Mouse (Mus musculus) hindbrain, embryonic 13.5 days (tissue): ENCODE data around the gene Krt82. TPM values are rescaled to one million over a fixed set of nuclear protein-coding genes. Genes with fewer than 3 reads are reported as not detected.
"Not testable (repeated sequence)": the region's sequence is repeated elsewhere in the genome, so short reads cannot be mapped to it uniquely, and the experiment has no call there.

ENCODE experiments used
- ATAC-seq: fragments of 200-750 bp; cut with Nextera tagmentation; 2 replicates; pipeline ENCODE4 v1.8.0; 2017; ENCODE audit warnings: moderate TSS enrichment; ENCODE audit not compliant: low FRiP score
- H3K27ac ChIP-seq: fragments of 300-500 bp; sonication (generic); 2 replicates; pipeline ENCODE4 v1.5.1; 2015; ENCODE audit warnings: inconsistent platforms, mild to moderate bottlenecking, moderate library complexity
- H3K27me3 ChIP-seq: fragments of 300-500 bp; sonication (generic); 2 replicates; pipeline ENCODE4 v1.6.1; 2015; ENCODE audit warnings: mild to moderate bottlenecking, inconsistent platforms
- H3K36me3 ChIP-seq: fragments of 300-500 bp; sonication (generic); 2 replicates; pipeline ENCODE4 v1.6.1; 2015; ENCODE audit warnings: mild to moderate bottlenecking, inconsistent platforms
- H3K4me1 ChIP-seq: fragments of 300-500 bp; sonication (generic); replicated peaks from 2 replicates; pipeline ENCODE4 v1.6.1; 2015; ENCODE audit warnings: inconsistent platforms
- H3K4me2 ChIP-seq: fragments of 300-500 bp; sonication (generic); 2 replicates; pipeline ENCODE4 v1.6.1; 2015; ENCODE audit warnings: inconsistent platforms, mild to moderate bottlenecking, moderate library complexity
- H3K4me3 ChIP-seq: fragments of 300-500 bp; sonication (generic); 2 replicates; pipeline ENCODE4 v1.5.1; 2015; ENCODE audit warnings: mild to moderate bottlenecking, inconsistent platforms
- H3K9ac ChIP-seq: fragments of 300-500 bp; sonication (generic); 2 replicates; pipeline ENCODE4 v1.6.1; 2015; ENCODE audit warnings: mild to moderate bottlenecking, inconsistent platforms
- H3K9me3 ChIP-seq: fragments of 300-500 bp; sonication (generic); 2 replicates; pipeline ENCODE4 v1.6.1; 2016; ENCODE audit warnings: inconsistent platforms
- WGBS: fragments of 180-500 bp; shearing (Covaris S2); methylation state at CpG from one replicate; pipeline ENCODE4 v1.1.7; 2015; 5-methylcytosine and 5-hydroxymethylcytosine counted together
- polyA plus RNA-seq: library from polyadenylated mRNA; unstranded; fragments of >200 nt; fragmentation: Nextera tagmentation; extraction: Ambion mirVana; gene quantifications from 2 replicates; pipeline ENCODE4 v1.2.1, GENCODE M21; 2015

The Krt82 gene
- polyA plus RNA-seq, 1 experiment from 2014 or later: not detected

DNA sequence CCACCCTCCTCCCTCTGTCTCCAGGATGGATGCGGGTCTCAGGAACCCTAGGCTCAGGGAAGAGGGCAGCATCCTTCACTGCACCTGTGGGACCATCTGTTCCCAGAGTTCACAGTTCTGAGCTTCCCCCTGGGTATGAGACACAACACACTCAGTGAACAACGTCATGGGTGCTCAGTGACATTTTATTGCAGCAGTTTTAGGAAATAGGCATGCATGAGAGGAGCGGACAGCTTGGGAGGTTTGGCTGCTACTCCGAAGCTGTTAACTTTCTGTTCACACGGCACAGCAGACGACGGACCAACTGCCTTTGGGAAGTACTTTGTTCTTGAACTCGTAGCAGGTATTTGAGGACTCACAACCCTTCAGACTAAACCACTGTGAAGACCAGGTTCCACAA is 1.7 kb upstream of the Krt82 start:
- Histone ChIP-seq H3K27me3 (peaks cover 30% of the 10 kb centered on the region), H3K4me3 (no peak overlapping the region), H3K9me3 (no peaks in the 10 kb centered on the region), H3K4me2 (no peak overlapping the region), H3K27ac (no peak overlapping the region), H3K9ac (no peak overlapping the region), H3K4me1 (peaks cover 11% of the 10 kb centered on the region), H3K36me3 (no peaks in the 10 kb centered on the region)
- WGBS: 87% methylated on average over 8 of the region's 8 CpGs
- ATAC-seq: no peak

DNA sequence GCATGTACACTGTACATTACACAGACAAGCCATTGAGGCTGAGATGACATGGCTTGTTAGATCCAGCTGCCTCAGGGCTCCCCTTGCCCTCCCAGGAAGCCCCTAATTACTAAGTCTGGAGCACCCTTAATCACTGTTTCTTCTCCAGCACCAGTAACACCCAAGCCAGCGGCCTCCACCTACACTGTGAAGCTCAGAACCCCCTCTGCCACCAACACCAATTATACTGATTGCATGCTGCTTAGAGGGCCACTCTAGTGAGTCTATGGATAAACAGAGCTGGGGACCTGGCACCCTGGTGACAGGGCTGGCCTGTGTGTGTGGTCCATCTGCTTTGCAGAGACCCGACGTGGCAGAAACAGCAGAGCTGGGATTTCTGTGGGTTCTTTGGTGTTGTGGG is 6.0 kb downstream of the Krt82 start:
- no peaks in the 10 kb centered on the region for H3K9me3 ChIP-seq
- no peak overlapping the region for H3K27ac ChIP-seq
- H3K4me3 ChIP-seq: no peak overlapping the region
- H3K27me3 ChIP-seq: 0 out of 2 replicates have a peak, but pooled peaks cover 3% of the 10 kb centered on the region
- ATAC-seq: no peak
- WGBS: 76% methylated on average over 3 of the region's 3 CpGs
- H3K36me3 ChIP-seq: no peaks in the 10 kb centered on the region
- H3K9ac ChIP-seq: no peak overlapping the region
- H3K4me2 ChIP-seq: no peak overlapping the region
- H3K4me1 ChIP-seq: peaks cover 7% of the 10 kb centered on the region; the same call in 1 of the 2 replicates

DNA sequence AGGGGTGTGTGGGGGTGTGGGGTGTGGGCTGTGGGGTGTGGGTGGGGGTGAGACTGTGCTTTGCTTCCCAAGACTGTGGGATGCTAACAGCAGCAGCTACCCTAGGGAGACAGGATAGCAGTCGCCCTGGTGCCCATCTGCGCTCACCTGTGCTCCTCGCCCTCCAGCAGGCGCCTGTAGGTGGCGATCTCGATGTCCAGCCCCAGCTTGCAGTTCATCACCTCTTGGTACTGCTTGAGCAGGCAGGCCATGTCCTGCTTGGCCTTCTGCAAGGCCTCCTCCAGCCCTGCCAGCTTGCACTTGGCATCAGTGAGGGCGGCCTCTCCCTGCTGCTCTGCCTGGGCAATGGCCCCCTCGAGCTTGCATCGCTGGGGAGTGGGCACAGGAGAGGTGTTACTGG is 7.9 kb downstream of the Krt82 start:
- no peak overlapping the region for H3K27ac ChIP-seq
- no peak for ATAC-seq
- 54% methylated on average over 9 of the region's 9 CpGs for WGBS
- no peaks in the 10 kb centered on the region for H3K36me3 ChIP-seq
- no peak overlapping the region for H3K4me3 ChIP-seq
- H3K4me1 ChIP-seq: peaks cover 7% of the 10 kb centered on the region; the same call in 1 of the 2 replicates
- no peak overlapping the region for H3K9ac ChIP-seq
- H3K4me2 ChIP-seq: no peak overlapping the region
- H3K27me3 ChIP-seq: 0 out of 2 replicates have a peak, but pooled peaks cover 3% of the 10 kb centered on the region
- H3K9me3 ChIP-seq: no peaks in the 10 kb centered on the region

DNA sequence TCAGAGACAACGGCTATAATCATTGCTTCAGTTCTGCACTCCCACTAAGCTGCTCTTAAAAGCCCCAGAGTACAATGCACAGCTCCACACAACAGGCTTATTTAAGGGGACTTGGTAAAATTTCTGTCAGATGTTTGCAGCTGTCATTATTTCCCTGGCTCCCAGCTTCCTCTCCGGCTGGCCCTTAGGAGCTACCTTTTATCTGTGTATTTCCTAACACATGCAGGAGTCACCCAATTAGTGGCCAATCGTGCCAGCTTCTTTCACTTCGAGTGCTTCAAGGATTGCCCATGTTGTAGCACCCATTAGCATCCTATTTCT is 11.9 kb downstream of the Krt82 start:
- ATAC-seq: no peak
- WGBS: 76% methylated on average over 4 of the region's 4 CpGs
- Histone ChIP-seq H3K27me3 (0 out of 2 replicates have a peak, but pooled peaks cover 3% of the 10 kb centered on the region), H3K4me2 (no peak overlapping the region), H3K4me3 (no peak overlapping the region), H3K27ac (no peak overlapping the region), H3K4me1 (peaks cover 8% of the 10 kb centered on the region), H3K9ac (no peak overlapping the region), H3K9me3 (0 out of 2 replicates have a peak, but pooled peaks cover 3% of the 10 kb centered on the region), H3K36me3 (no peaks in the 10 kb centered on the region)

GRCm38 (mm10) chr15:101537864-101538579 is 12.4 kb downstream of the Krt82 start:
- H3K27me3 ChIP-seq: 0 out of 2 replicates have a peak, but pooled peaks cover 3% of the 10 kb centered on the region
- WGBS: 47% methylated on average over 7 of the region's 7 CpGs
- no peak for ATAC-seq

GRCm38 (mm10) chr15:101536054-101536850 is 14.2 kb downstream of the Krt82 start:
- 61% methylated on average over 9 of the region's 9 CpGs for WGBS
- Histone ChIP-seq H3K4me1 (peaks cover 8% of the 10 kb centered on the region), H3K27ac (no peak overlapping the region), H3K4me2 (no peak overlapping the region), H3K27me3 (no peaks in the 10 kb centered on the region), H3K36me3 (no peaks in the 10 kb centered on the region), H3K4me3 (no peak overlapping the region), H3K9me3 (0 out of 2 replicates have a peak, but pooled peaks cover 3% of the 10 kb centered on the region), H3K9ac (no peak overlapping the region)
- ATAC-seq: no peak

More at GRCm38 (mm10) chr15:101537864-101538579, 12.4 kb downstream of the Krt82 start:
- no peak overlapping the region for H3K4me3 ChIP-seq
- peaks cover 8% of the 10 kb centered on the region for H3K4me1 ChIP-seq
- no peaks in the 10 kb centered on the region for H3K36me3 ChIP-seq
- 0 out of 2 replicates have a peak, but pooled peaks cover 3% of the 10 kb centered on the region for H3K9me3 ChIP-seq
- H3K4me2 ChIP-seq: no peak overlapping the region
- no peak overlapping the region for H3K9ac ChIP-seq
- H3K27ac ChIP-seq: no peak overlapping the region

DNA sequence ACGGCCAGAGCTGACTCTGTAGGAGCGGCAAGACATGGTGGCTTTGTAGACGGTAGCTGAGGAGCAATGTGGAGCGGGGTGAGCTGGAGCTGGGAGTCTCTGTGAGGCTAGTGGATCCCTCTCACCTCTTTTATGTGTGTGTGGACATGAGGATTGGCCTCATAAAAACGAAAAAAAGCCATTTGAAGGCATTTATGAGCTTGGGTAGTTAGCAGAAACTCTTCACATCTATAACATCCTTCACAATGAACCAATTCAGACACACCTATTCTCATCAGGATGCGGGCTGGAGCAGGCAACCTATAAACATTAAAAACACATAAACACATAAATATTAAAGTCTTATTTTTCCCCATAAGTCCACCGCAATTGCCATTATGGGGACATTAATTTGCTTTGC is 17.7 kb downstream of the Krt82 start, which contains the start of gene Krt84:
Gene Krt84 (minus strand): TSS at position 101 of the 400 bp plus-strand sequence.
- WGBS: 85% methylated on average over 7 of the region's 7 CpGs
- no peak for ATAC-seq
- no peaks in the 10 kb centered on the region for H3K27me3 ChIP-seq
- H3K27ac ChIP-seq: no peak within 1 kb of the TSS
- H3K9me3 ChIP-seq: 0 out of 2 replicates have a peak, but pooled peaks cover 3% of the 10 kb centered on the region
- H3K4me2 ChIP-seq: no peak within 1 kb of the TSS
- no peak within 1 kb of the TSS for H3K9ac ChIP-seq
- peaks cover 8% of the 10 kb centered on the region for H3K4me1 ChIP-seq
- no peaks in the 10 kb centered on the region for H3K36me3 ChIP-seq
- no peak within 1 kb of the TSS for H3K4me3 ChIP-seq

- 78% methylated on average over 4 of the region's 4 CpGs for WGBS
- no peak for ATAC-seq
Observed at GRCm38 (mm10) chr15:101522556-101523232, 27.8 kb downstream of the Krt82 start.

GRCm38 (mm10) chr15:101519792-101520191 is 30.7 kb downstream of the Krt82 start:
- 21% methylated on average over 2 of the region's 2 CpGs for WGBS
- Histone ChIP-seq H3K9ac (no peak overlapping the region), H3K36me3 (no peaks in the 10 kb centered on the region), H3K27ac (no peak overlapping the region), H3K4me3 (no peak overlapping the region), H3K4me2 (no peak overlapping the region), H3K9me3 (no peaks in the 10 kb centered on the region), H3K27me3 (peaks cover 17% of the 10 kb centered on the region), H3K4me1 (no peaks in the 10 kb centered on the region)
- ATAC-seq: no peak

More at GRCm38 (mm10) chr15:101522556-101523232, 27.8 kb downstream of the Krt82 start:
- Histone ChIP-seq H3K4me2 (no peak overlapping the region), H3K9me3 (no peaks in the 10 kb centered on the region), H3K4me1 (no peaks in the 10 kb centered on the region), H3K4me3 (no peak overlapping the region), H3K27ac (no peak overlapping the region), H3K36me3 (no peaks in the 10 kb centered on the region), H3K27me3 (peaks cover 17% of the 10 kb centered on the region), H3K9ac (no peak overlapping the region)

GRCm38 (mm10) chr15:101517161-101517560 is 33.3 kb downstream of the Krt82 start, which contains the start of gene Gm49425:
TSS of gene Gm49425 (minus strand) at chr15:101517261.
- H3K9me3 ChIP-seq, H3K4me2 ChIP-seq, ATAC-seq, H3K9ac ChIP-seq, H3K4me3 ChIP-seq, H3K4me1 ChIP-seq, H3K36me3 ChIP-seq, H3K27ac ChIP-seq: not testable (repeated sequence)
- peaks cover 14% of the 10 kb centered on the region for H3K27me3 ChIP-seq
- 72% methylated on average over 2 of the region's 2 CpGs for WGBS

DNA sequence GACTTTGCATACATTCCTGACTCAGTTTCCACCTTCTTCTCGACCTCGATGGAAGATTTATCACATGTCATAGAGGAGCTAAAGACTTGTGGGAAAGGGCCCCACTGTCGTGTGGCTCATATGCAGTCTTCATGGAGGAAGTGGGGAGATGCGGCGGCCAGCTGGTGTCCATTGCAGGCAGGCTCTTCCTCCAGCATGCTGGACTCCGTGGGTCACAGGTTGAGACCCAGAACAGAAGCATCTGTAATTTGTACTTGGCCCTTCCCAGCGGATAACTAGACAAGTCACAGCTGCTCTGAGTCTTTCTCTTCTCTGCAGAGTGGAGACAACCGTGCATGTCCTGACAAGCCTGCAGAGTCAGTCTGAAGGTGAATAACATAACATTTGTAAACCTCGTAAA is 42.2 kb downstream of the Krt82 start:
- Histone ChIP-seq H3K4me1 (peaks cover 4% of the 10 kb centered on the region; the same call in 1 of the 2 replicates), H3K4me2 (no peak overlapping the region), H3K27me3 (no peaks in the 10 kb centered on the region), H3K27ac (no peak overlapping the region), H3K4me3 (no peak overlapping the region), H3K9me3 (no peaks in the 10 kb centered on the region), H3K9ac (no peak overlapping the region), H3K36me3 (no peaks in the 10 kb centered on the region)
- ATAC-seq: no peak
- WGBS: 83% methylated on average over 9 of the region's 9 CpGs
